8 mouse cellular contexts compared by ENCODE assay signal in the genomic region with DNA sequence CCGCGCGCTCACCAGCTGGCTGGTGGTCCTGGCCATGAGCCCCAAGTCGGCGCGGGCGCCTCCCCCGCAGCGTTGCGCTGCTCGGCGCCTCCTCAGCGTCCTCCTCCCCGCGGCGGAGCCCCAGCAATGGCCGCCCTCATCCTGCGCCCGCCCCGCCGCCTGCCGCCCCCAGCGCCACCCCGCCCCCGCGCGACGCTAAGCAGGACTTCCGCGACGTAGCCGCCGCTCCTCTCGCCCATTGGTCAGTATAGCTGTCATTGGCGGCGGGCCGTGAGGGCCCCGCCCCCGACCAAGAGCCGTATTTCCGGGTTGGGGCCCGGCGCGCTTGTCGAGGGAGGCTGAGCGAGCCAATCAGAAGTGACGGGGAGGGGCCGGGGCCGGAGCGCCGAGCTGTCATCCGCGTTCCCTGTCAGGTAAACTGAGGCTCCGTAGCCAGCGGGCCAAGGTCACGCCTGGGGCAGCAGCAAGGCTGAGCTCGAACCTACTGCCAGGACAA. TPM values are rescaled to one million over a fixed set of nuclear protein-coding genes. Genes with fewer than 3 reads are reported as not detected.
DNase-seq lines count a peak whose midpoint lies in the region; ATAC-seq lines count a peak whose summit lies in the region.

No protein-coding gene starts in this region.

- peak overlapping the region; percentile 81 for H3K4me2 ChIP-seq in hindbrain, embryonic 13.5 days

- ATAC-seq in hindbrain, embryonic 13.5 days (ENCODE audit: low FRiP score): peak; percentile 98

- peaks cover 42% of the 10 kb centered on the region for H3K4me1 ChIP-seq in hindbrain, embryonic 13.5 days (replicated peaks)

- H3K27me3 ChIP-seq in hindbrain, embryonic 13.5 days: no peaks in the 10 kb centered on the region

- no peaks in the 10 kb centered on the region for H3K9me3 ChIP-seq in hindbrain, embryonic 13.5 days

- DNase-seq in NIH3T3 (ENCODE audit: low read depth): peak; percentile 99
- peak; percentile 98 to 99 for DNase-seq in cerebellum, postnatal 10 days
- DNase-seq in frontal cortex, postnatal 10 days (ENCODE audit: low spot score in 2 of 2): peak; percentile 97
- DNase-seq in layer of hippocampus, postnatal 25 days (ENCODE audit: extremely low spot score in 1 of 2, low spot score in 1 of 2): peak; percentile 90 to 95
- peak; percentile 97 for DNase-seq in lung, postnatal 25 days (ENCODE audit: low spot score)
- peak; percentile 97 for DNase-seq in retina, embryonic 14.5 days (ENCODE audit: low spot score)
- DNase-seq in thymus, postnatal 4 days: peak; percentile 97

- no peaks in the 10 kb centered on the region for H3K36me3 ChIP-seq in hindbrain, embryonic 13.5 days

- H3K4me3 ChIP-seq in hindbrain, embryonic 13.5 days: peak overlapping the region; percentile 97

- H3K27ac ChIP-seq in hindbrain, embryonic 13.5 days: peak overlapping the region; percentile 89

- H3K9ac ChIP-seq in hindbrain, embryonic 13.5 days: peak overlapping the region; percentile 96

- WGBS in hindbrain, embryonic 13.5 days: 0% methylated on average over 27 of the region's 57 CpGs

RNA-seq across cellular contexts. Expression of a gene that starts 9.3 kb away (rescaled TPM):
- 64.5 and 68.6 TPM in 2 replicates for polyA plus RNA-seq in hindbrain, embryonic 13.5 days (2015; fragmentation: Nextera tagmentation; extraction: Ambion mirVana)
- total RNA-seq in layer of hippocampus, postnatal 25 days (2021): 100 to 1,000 TPM; 102 to 108 TPM

RNA-seq across cellular contexts. Expression of a gene that starts 22.1 kb away (rescaled TPM):
- polyA plus RNA-seq in hindbrain, embryonic 13.5 days (2015; fragmentation: Nextera tagmentation; extraction: Ambion mirVana): 36.8 and 37.4 TPM in 2 replicates
- total RNA-seq in layer of hippocampus, postnatal 25 days (2021): 10 to 100 TPM; 36.3 to 38.4 TPM

RNA-seq across cellular contexts. Expression of a gene that starts 28.0 kb away (rescaled TPM):
- 1,028 and 1,039 TPM in 2 replicates for polyA plus RNA-seq in hindbrain, embryonic 13.5 days (2015; fragmentation: Nextera tagmentation; extraction: Ambion mirVana)
- 1,000 to 10,000 TPM; 1,231 to 1,342 TPM for total RNA-seq in layer of hippocampus, postnatal 25 days (2021)

Comparison
In these comparisons a context has a peak if more than half of its experiments do, and no peak if none do; other contexts are left out.
1. Peak in every context shown above with its lines: DNase-seq, ATAC-seq, H3K4me3 ChIP-seq and H3K27ac ChIP-seq.